Comparison of ENCODE assay signal across 8 mouse cellular contexts in the genomic region with DNA sequence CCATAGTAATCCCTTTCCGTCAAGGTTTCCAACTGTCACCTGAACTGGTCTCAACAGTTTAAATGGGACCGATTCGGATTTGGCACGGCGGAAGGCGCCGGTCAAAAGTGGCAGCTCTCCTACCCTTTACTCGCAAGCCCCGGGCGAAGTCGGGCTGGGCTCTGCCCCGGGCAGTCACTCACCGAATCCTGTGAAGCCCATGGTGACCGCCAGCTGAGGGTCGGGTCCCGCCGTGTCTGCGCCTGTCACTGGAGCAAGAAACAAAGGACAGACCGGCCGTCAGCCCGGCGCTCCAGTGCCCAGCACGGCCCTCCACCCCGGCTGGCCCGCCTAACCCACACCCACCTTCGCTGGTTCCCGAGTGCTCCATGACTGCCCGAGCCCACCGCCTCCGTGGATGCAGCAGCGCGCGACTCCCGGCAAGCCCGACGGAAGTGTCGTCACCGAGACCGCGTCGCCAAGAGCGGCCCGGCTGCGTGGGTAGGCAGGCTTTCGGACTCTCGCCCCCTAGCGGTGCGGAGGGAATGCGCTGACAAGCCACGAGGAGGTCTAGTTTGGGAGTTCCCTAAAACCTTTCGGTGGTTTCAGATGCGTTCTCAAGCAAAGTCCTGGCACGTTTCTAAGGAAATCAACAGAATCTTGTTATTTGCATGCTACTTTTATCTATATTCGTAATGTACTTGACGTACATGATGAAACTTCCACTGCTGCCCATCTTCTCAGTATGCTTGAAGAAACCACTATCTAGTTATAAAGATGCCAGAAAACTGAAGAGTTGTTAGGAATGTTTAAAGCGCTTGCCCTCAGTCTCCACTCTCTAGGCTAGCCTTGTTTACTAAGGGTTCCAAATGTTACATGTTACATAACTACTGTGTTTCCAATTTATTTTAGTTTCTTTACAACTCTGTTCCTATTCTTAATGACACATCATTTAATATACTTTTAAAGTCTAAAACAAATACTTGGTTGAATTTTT. TPM values are rescaled to one million over a fixed set of nuclear protein-coding genes. Genes with fewer than 3 reads are reported as not detected.
DNase-seq lines count a peak whose midpoint lies in the region; ATAC-seq and TF ChIP-seq lines count a peak whose summit lies in the region.

Gene Wdr70 (minus strand): TSS at position 436 of the 976 bp plus-strand sequence.

- peak within 1 kb of the TSS; percentile 45 for H3K4me2 ChIP-seq in embryonic facial prominence, embryonic 15.5 days (replicated peaks)
- peak within 1 kb of the TSS; percentile 57 for H3K4me2 ChIP-seq in limb, embryonic 14.5 days (replicated peaks; ENCODE audit: low read depth, low read length, severe bottlenecking)
- H3K4me2 ChIP-seq in midbrain, postnatal 0 days (ENCODE audit: low read depth, low read length, poor library complexity, severe bottlenecking) = peak within 1 kb of the TSS; percentile 53

- ATAC-seq in embryonic facial prominence, embryonic 15.5 days (ENCODE audit: insufficient number of reproducible peaks, low FRiP score, low TSS enrichment, low read depth) = peak; percentile 90
- ATAC-seq in limb, embryonic 14.5 days (ENCODE audit: low FRiP score, low read depth) = peak; percentile 95
- peak; percentile 97 for ATAC-seq in midbrain, postnatal 0 days (ENCODE audit: low FRiP score)

- peak within 1 kb of the TSS; percentile 96 for H3K4me3 ChIP-seq in bone marrow, adult 2 months (replicated peaks; ENCODE audit: control insufficient read depth, low read depth, low read length)
- peak within 1 kb of the TSS; percentile 72 for H3K4me3 ChIP-seq in embryonic facial prominence, embryonic 15.5 days (replicated peaks)
- H3K4me3 ChIP-seq in limb, embryonic 14.5 days (replicated peaks; ENCODE audit: low read length) = peak within 1 kb of the TSS; percentile 82
- peak within 1 kb of the TSS; percentile 86 for H3K4me3 ChIP-seq in midbrain, postnatal 0 days (ENCODE audit: low read depth, low read length)

- TF ChIP-seq CTCF in bone marrow, adult 2 months (IDR thresholded peaks at IDR 0.05; ENCODE audit: control insufficient read depth, insufficient read depth, low read length) = peak; percentile 99
- peak; percentile 99 for TF ChIP-seq CTCF in midbrain, postnatal 0 days (IDR thresholded peaks at IDR 0.05)

- H3K36me3 ChIP-seq in embryonic facial prominence, embryonic 15.5 days = peaks cover 12% of the 10 kb centered on the region
- peaks cover 23% of the 10 kb centered on the region for H3K36me3 ChIP-seq in limb, embryonic 14.5 days (ENCODE audit: control insufficient read depth, insufficient read depth, low read length)
- H3K36me3 ChIP-seq in midbrain, postnatal 0 days (ENCODE audit: insufficient read depth, low read length) = peaks cover 5% of the 10 kb centered on the region; the same call in 1 of the 2 replicates

- H3K4me1 ChIP-seq in bone marrow, adult 2 months (ENCODE audit: control insufficient read depth, insufficient read depth, low read length) = no peaks in the 10 kb centered on the region; the same call in 1 of the 2 replicates
- H3K4me1 ChIP-seq in embryonic facial prominence, embryonic 15.5 days = 0 out of 2 replicates have a peak, but pooled peaks cover 3% of the 10 kb centered on the region
- no peaks in the 10 kb centered on the region for H3K4me1 ChIP-seq in limb, embryonic 14.5 days (ENCODE audit: control insufficient read depth, insufficient read depth, low read length)
- no peaks in the 10 kb centered on the region for H3K4me1 ChIP-seq in midbrain, postnatal 0 days (ENCODE audit: insufficient read depth, low read length)

- peak; percentile 96 for DNase-seq in 416B (ENCODE audit: low read depth)
- peak; percentile 96 for DNase-seq in heart, adult 8-10 months (ENCODE audit: low spot score)
- DNase-seq in kidney, adult 9 months = peak; percentile 96
- peak; percentile 89 for DNase-seq in limb, embryonic 14.5 days (ENCODE audit: low spot score)
- DNase-seq in midbrain, postnatal 0 days (ENCODE audit: low spot score) = peak; percentile 96
- DNase-seq in spleen, postnatal 14 days (ENCODE audit: low spot score in 2 of 2) = peak; percentile 96 to 99

- H3K9me3 ChIP-seq in embryonic facial prominence, embryonic 15.5 days (replicated peaks) = no peaks in the 10 kb centered on the region
- no peaks in the 10 kb centered on the region for H3K9me3 ChIP-seq in limb, embryonic 14.5 days (ENCODE audit: control insufficient read depth, low read length)
- no peaks in the 10 kb centered on the region for H3K9me3 ChIP-seq in midbrain, postnatal 0 days (ENCODE audit: low read length)

- WGBS in bone marrow, adult 2 months = 2% methylated on average over 56 of the region's 56 CpGs
- WGBS in embryonic facial prominence, embryonic 15.5 days = 2% methylated on average over 56 of the region's 56 CpGs
- WGBS in limb, embryonic 14.5 days = 3% methylated on average over 56 of the region's 56 CpGs
- WGBS in midbrain, postnatal 0 days = 2% methylated on average over 56 of the region's 56 CpGs

- peak; percentile 66; the same call in 1 of the 2 replicates for TF ChIP-seq POLR2A in bone marrow, adult 2 months (IDR thresholded peaks at IDR 0.05; ENCODE audit: borderline replicate concordance, control insufficient read depth, low read depth, low read length)
- TF ChIP-seq POLR2A in limb, embryonic 14.5 days (IDR thresholded peaks at IDR 0.05; ENCODE audit: borderline replicate concordance, extremely low read depth, insufficient read depth, insufficient read length) = 0 out of 2 replicates have a peak, but pooled peaks have one; percentile 20

- peak within 1 kb of the TSS; percentile 56 for H3K27ac ChIP-seq in bone marrow, adult 2 months (ENCODE audit: control insufficient read depth, insufficient read depth, low read depth, low read length, poor library complexity)
- no peak within 1 kb of the TSS for H3K27ac ChIP-seq in embryonic facial prominence, embryonic 15.5 days (replicated peaks)
- H3K27ac ChIP-seq in limb, embryonic 14.5 days (replicated peaks; ENCODE audit: low read depth, low read length) = 0 out of 2 replicates have a peak within 1 kb of the TSS, but pooled peaks have one; percentile 26
- H3K27ac ChIP-seq in midbrain, postnatal 0 days (ENCODE audit: low read depth, low read length) = peak within 1 kb of the TSS; percentile 47; the same call in 1 of the 2 replicates

- no peaks in the 10 kb centered on the region for H3K27me3 ChIP-seq in embryonic facial prominence, embryonic 15.5 days
- H3K27me3 ChIP-seq in limb, embryonic 14.5 days (ENCODE audit: control insufficient read depth, insufficient read depth, low read length) = no peaks in the 10 kb centered on the region
- no peaks in the 10 kb centered on the region for H3K27me3 ChIP-seq in midbrain, postnatal 0 days (ENCODE audit: insufficient read depth, low read length)

- peak within 1 kb of the TSS; percentile 82 for H3K9ac ChIP-seq in embryonic facial prominence, embryonic 15.5 days
- H3K9ac ChIP-seq in limb, embryonic 14.5 days (ENCODE audit: low read depth, low read length, severe bottlenecking) = peak within 1 kb of the TSS; percentile 85
- peak within 1 kb of the TSS; percentile 83 for H3K9ac ChIP-seq in midbrain, postnatal 0 days (replicated peaks; ENCODE audit: low read length, poor library complexity, severe bottlenecking)

RNA-seq across cellular contexts. Expression of gene Wdr70, which starts in this region (rescaled TPM):
- 8.7 and 13.3 TPM in 2 replicates for polyA plus RNA-seq in bone marrow, adult 2 months (2011; ENCODE audit: insufficient read depth, insufficient read length, low replicate concordance, missing spikeins)
- polyA plus RNA-seq in embryonic facial prominence, embryonic 15.5 days (2015; fragmentation: Nextera tagmentation; extraction: Ambion mirVana) = 55.5 and 57.6 TPM in 2 replicates
- total RNA-seq in heart, adult 8-10 months (2022) = 10 to 100 TPM; 18.8 to 22.6 (median 21.3) TPM
- 29.4 and 36.4 TPM in 2 replicates for polyA plus RNA-seq in limb, embryonic 14.5 days (2012; rRNA removed)
- 50.4 and 51.7 TPM in 2 replicates for polyA plus RNA-seq in limb, embryonic 14.5 days (2014; fragmentation: Nextera tagmentation; extraction: Ambion mirVana)
- total RNA-seq in midbrain, postnatal 0 days (2014; rRNA removed) = 44.6 and 49.8 TPM in 2 replicates
- polyA plus RNA-seq in midbrain, postnatal 0 days (2015; fragmentation: Nextera tagmentation; extraction: Ambion mirVana) = 68.6 and 73.8 TPM in 2 replicates
